Mouse (Mus musculus): Measurements from ENCODE around the gene Diras2. TPM values are rescaled to one million over a fixed set of nuclear protein-coding genes. Genes with fewer than 3 reads are reported as not detected.

Diras2 gene
- polyA plus RNA-seq, 1 experiment from 2014 or later, result 0.46 TPM

- Histone ChIP-seq H3K9me3 (ENCODE audit: control insufficient read depth, low read length) (no peaks in the 10 kb centered on the region), H3K27ac (ENCODE audit: low read length) (no peak overlapping the region), H3K4me1 (ENCODE audit: control insufficient read depth, insufficient read depth, low read length) (0 out of 2 replicates have a peak, but pooled peaks cover 4% of the 10 kb centered on the region), H3K36me3 (ENCODE audit: control insufficient read depth, insufficient read depth, low read length) (no peaks in the 10 kb centered on the region), H3K9ac (ENCODE audit: low read depth, low read length) (no peak overlapping the region), H3K4me2 (ENCODE audit: low read depth, low read length) (no peak overlapping the region), H3K27me3 (replicated peaks; ENCODE audit: control insufficient read depth, insufficient read depth, low read length) (no peaks in the 10 kb centered on the region), H3K4me3 (ENCODE audit: low read length) (no peak overlapping the region)
- ATAC-seq, result no peak
- WGBS, result 73% methylated on average over 15 of the region's 15 CpGs
These were observed 73.7 kb downstream of the Diras2 start for GRCm38 (mm10) chr13:52457177-52457888.

DNA sequence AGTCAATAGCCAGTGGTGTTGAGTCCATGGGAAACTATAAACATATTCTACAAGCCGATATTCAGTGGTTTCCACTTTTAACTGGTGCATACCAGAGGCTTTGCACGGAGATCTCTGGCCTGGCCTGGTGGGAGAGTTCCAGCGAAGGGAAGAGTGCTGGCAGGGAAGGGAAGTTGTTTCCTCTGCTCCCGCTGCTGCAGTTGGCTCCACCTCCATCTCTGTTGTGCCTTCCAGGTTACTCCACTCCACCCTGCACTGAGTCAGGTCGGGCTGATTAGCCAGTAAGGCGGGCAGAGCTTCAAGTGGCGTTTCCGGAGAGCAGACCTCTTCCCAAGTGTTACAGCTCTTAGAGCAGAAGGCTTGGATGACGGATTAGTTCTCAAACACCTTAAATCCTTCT is 75.8 kb downstream of the Diras2 start:
- ATAC-seq, result no peak
- Histone ChIP-seq H3K4me2 (ENCODE audit: low read depth, low read length) (no peak overlapping the region), H3K36me3 (ENCODE audit: control insufficient read depth, insufficient read depth, low read length) (no peaks in the 10 kb centered on the region), H3K4me1 (ENCODE audit: control insufficient read depth, insufficient read depth, low read length) (0 out of 2 replicates have a peak, but pooled peaks cover 4% of the 10 kb centered on the region), H3K27me3 (replicated peaks; ENCODE audit: control insufficient read depth, insufficient read depth, low read length) (no peaks in the 10 kb centered on the region), H3K9me3 (ENCODE audit: control insufficient read depth, low read length) (no peaks in the 10 kb centered on the region), H3K27ac (ENCODE audit: low read length) (no peak overlapping the region), H3K9ac (ENCODE audit: low read depth, low read length) (no peak overlapping the region), H3K4me3 (ENCODE audit: low read length) (no peak overlapping the region)
- 29% methylated on average over 9 of the region's 9 CpGs for WGBS

DNA sequence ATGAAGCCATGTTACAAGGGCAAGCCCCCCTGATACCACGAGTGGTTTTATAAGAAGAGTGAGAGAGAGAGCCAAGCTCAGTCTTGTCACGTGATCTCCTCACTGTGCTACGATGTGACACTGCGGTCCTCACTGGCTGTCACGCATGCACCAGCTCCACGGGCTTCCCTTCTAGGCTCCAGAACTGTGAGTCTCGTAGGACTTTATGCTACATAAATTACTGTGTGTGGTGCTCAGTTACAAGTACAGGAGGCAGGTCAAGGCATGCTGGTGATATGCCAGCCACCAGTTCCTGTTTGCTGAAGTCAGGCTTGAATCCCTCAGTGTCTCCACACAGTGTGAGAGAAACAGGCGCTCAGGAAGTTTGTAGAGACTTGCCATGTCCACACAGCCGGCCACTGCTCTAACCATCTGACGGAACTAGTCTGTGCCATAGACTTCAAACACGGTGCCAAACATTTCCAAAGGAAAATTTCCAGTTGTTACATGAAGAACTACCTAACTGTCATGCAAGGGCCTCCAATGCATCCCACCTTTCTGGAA is 76.3 kb downstream of the Diras2 start:
- H3K36me3 ChIP-seq (ENCODE audit: control insufficient read depth, insufficient read depth, low read length), result no peaks in the 10 kb centered on the region
- H3K4me2 ChIP-seq (ENCODE audit: low read depth, low read length), result no peak overlapping the region
- 0 out of 2 replicates have a peak, but pooled peaks cover 4% of the 10 kb centered on the region for H3K4me1 ChIP-seq (ENCODE audit: control insufficient read depth, insufficient read depth, low read length)
- no peaks in the 10 kb centered on the region for H3K27me3 ChIP-seq (replicated peaks; ENCODE audit: control insufficient read depth, insufficient read depth, low read length)
- no peak overlapping the region for H3K27ac ChIP-seq (ENCODE audit: low read length)
- no peaks in the 10 kb centered on the region for H3K9me3 ChIP-seq (ENCODE audit: control insufficient read depth, low read length)
- WGBS, result 80% methylated on average over 11 of the region's 11 CpGs
- no peak for ATAC-seq
- H3K4me3 ChIP-seq (ENCODE audit: low read length), result no peak overlapping the region
- H3K9ac ChIP-seq (ENCODE audit: low read depth, low read length), result no peak overlapping the region

Other genes with a start within 250 kb of the Diras2 start
- 2.7 and 2.9 TPM in 2 replicates for gene Syk, start 51.9 kb upstream of the Diras2 start, polyA plus RNA-seq (2015; fragmentation: Nextera tagmentation; extraction: Ambion mirVana)

Data from intestine, embryonic 16.5 days (tissue).